Mouse (Mus musculus) testis, adult 2 months (tissue): Measurements from ENCODE around the gene Khdc4.

Source experiments
- CTCF ChIP-seq: fragments of 200-500 bp; IDR thresholded peaks from 2 replicates; pipeline ENCODE4 v1.5.1; 2012; ENCODE audit warnings: low read depth, mild to moderate bottlenecking, inconsistent platforms, low read length, moderate library complexity; ENCODE audit not compliant: control insufficient read depth, insufficient read depth, insufficient replicate concordance
- POLR2A ChIP-seq: fragments of 200-500 bp; IDR thresholded peaks from 2 replicates; pipeline ENCODE4 v1.6.1; 2012; ENCODE audit warnings: low read depth, mild to moderate bottlenecking, inconsistent platforms, low read length, moderate library complexity; ENCODE audit not compliant: control insufficient read depth

GRCm38 (mm10) chr3:88637134-88637533, 48.5 kb upstream of the Khdc4 start:
- TF ChIP-seq POLR2A (no peak), CTCF (no peak)
